ENCODE assay signal across 8 mouse cellular contexts in genomic region chr6:91000819-91001525, GRCm38 (mm10). TPM values are rescaled to one million over a fixed set of nuclear protein-coding genes. Genes with fewer than 3 reads are reported as not detected.
A peak's percentile ranks its signal among the peaks of the same experiment; 100 is the strongest.
DNase-seq lines count a peak whose midpoint lies in the region; ATAC-seq and TF ChIP-seq lines count a peak whose summit lies in the region.

No protein-coding gene starts in this region.

- WGBS in forebrain, embryonic 10.5 days = 8% methylated on average over 15 of the region's 15 CpGs
- 28% methylated on average over 15 of the region's 15 CpGs for WGBS in intestine, postnatal 0 days

- ATAC-seq in intestine, postnatal 0 days = no peak
- ATAC-seq in CD4-positive, CD25-positive, alpha-beta regulatory T cell, adult 4 months = no peak

- H3K4me3 ChIP-seq in forebrain, embryonic 10.5 days = peak overlapping the region; percentile 40
- no peak overlapping the region for H3K4me3 ChIP-seq in intestine, postnatal 0 days (ENCODE audit: low read depth, low read length)

- H3K4me1 ChIP-seq in forebrain, embryonic 10.5 days = peaks cover 21% of the 10 kb centered on the region
- H3K4me1 ChIP-seq in intestine, postnatal 0 days (replicated peaks; ENCODE audit: control insufficient read depth, insufficient read depth, low read length) = no peaks in the 10 kb centered on the region

- H3K27ac ChIP-seq in forebrain, embryonic 10.5 days = peak overlapping the region; percentile 53; the same call in 1 of the 2 replicates
- no peak overlapping the region for H3K27ac ChIP-seq in intestine, postnatal 0 days (ENCODE audit: low read depth, low read length)

- H3K9ac ChIP-seq in intestine, postnatal 0 days (ENCODE audit: low read depth, low read length) = no peak overlapping the region

- 0 out of 2 replicates have a peak overlapping the region, but pooled peaks have one; percentile 13 for H3K4me2 ChIP-seq in intestine, postnatal 0 days (replicated peaks; ENCODE audit: low read depth)

- peak; percentile 12 to 13 for DNase-seq in cerebellum, adult 18-20 months
- no peak for DNase-seq in cerebellum, adult 8-10 months
- DNase-seq in 3T3-L1 (ENCODE audit: low read depth, low spot score) = peak; percentile 20
- no peak for DNase-seq in forebrain, embryonic 10.5 days (ENCODE audit: extremely low spot score, low spot score)
- peak; percentile 30 for DNase-seq in mesoderm, embryonic 11.5 days (ENCODE audit: low read depth, low spot score)
- DNase-seq in yolk sac, embryonic 10.5 days (ENCODE audit: low spot score) = peak; percentile 36

- no peaks in the 10 kb centered on the region for H3K9me3 ChIP-seq in forebrain, embryonic 10.5 days
- no peaks in the 10 kb centered on the region for H3K9me3 ChIP-seq in intestine, postnatal 0 days (ENCODE audit: control insufficient read depth)

- peaks cover 29% of the 10 kb centered on the region for H3K27me3 ChIP-seq in forebrain, embryonic 10.5 days (ENCODE audit: poor library complexity, severe bottlenecking)
- H3K27me3 ChIP-seq in intestine, postnatal 0 days (replicated peaks; ENCODE audit: control insufficient read depth, insufficient read depth, low read length) = no peaks in the 10 kb centered on the region

- no peak for TF ChIP-seq CTCF in intestine, postnatal 0 days (IDR thresholded peaks at IDR 0.05; ENCODE audit: low read depth)

- no peaks in the 10 kb centered on the region for H3K36me3 ChIP-seq in forebrain, embryonic 10.5 days (replicated peaks)
- H3K36me3 ChIP-seq in intestine, postnatal 0 days (ENCODE audit: control insufficient read depth, insufficient read depth) = no peaks in the 10 kb centered on the region

RNA-seq across cellular contexts. Expression of gene Iqsec1, which starts 12.5 kb away (rescaled TPM):
- polyA plus RNA-seq in forebrain, embryonic 10.5 days (2016; fragmentation: Nextera tagmentation; extraction: Ambion mirVana) = 7.4 and 8.7 TPM in 2 replicates
- polyA plus RNA-seq in intestine, postnatal 0 days (2015; fragmentation: Nextera tagmentation; extraction: Ambion mirVana) = 7.0 and 7.2 TPM in 2 replicates
- polyA plus RNA-seq in CD4-positive, CD25-positive, alpha-beta regulatory T cell, adult 4 months (2017; shearing (Covaris generic)) = 1 to 10 TPM; 6.6 to 8.9 TPM

Comparison
In these comparisons a context has a peak if more than half of its experiments do, and no peak if none do; other contexts are left out.
1. DNase-seq: peak in cerebellum, adult 18-20 months (2 of 2), 3T3-L1 (single experiment), mesoderm, embryonic 11.5 days (single experiment) and yolk sac, embryonic 10.5 days (single experiment); none in cerebellum, adult 8-10 months (single experiment) and forebrain, embryonic 10.5 days (single experiment).